Mouse (Mus musculus): ENCODE measurements at regions not wholly inside any gene's neighbourhood (a gene's known extent, or its start where the extent isn't known, plus 50 kb on each side); places are given as distances from the start of the nearest gene placed in this dataset.
"Not testable (repeated sequence)": the region's sequence is repeated elsewhere in the genome, so short reads cannot be mapped to it uniquely, and the experiment has no call there.

GRCm38 (mm10) chr5:67487965-67488409 lies 59.9 kb upstream of the Bend4 start:
- WGBS, result 69% methylated on average over 11 of the region's 11 CpGs
- ATAC-seq (ENCODE audit: insufficient number of reproducible peaks, low FRiP score), result no peak
- Histone ChIP-seq H3K4me1 (replicated peaks) (peaks cover 4% of the 10 kb centered on the region), H3K9ac (no peak overlapping the region), H3K36me3 (no peaks in the 10 kb centered on the region), H3K27ac (ENCODE audit: poor library complexity, severe bottlenecking) (no peak overlapping the region), H3K9me3 (replicated peaks) (no peaks in the 10 kb centered on the region), H3K27me3 (replicated peaks) (no peaks in the 10 kb centered on the region), H3K4me2 (no peak overlapping the region), H3K4me3 (no peak overlapping the region)

DNA sequence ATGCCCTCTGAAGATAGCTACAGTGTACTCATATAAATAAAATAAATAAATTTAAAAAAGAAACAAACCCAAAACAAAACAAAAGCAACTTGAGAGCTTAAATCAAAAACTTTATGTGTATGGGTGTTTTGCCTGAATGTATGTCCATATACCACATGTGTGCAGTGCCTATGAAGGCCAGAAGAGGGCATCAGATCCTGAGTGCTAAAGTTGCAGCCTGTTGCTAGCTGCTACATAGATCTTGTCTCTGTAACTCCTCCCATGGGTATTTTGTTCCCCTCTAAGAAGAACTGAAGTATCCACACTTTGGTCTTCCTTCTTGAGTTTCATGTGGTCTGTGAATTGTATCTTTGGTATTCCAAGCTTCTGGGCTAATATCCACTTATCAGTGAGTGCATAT lies 62.6 kb upstream of the Bend4 start:
- H3K4me3 ChIP-seq; ATAC-seq (ENCODE audit: insufficient number of reproducible peaks, low FRiP score); H3K27me3 ChIP-seq (replicated peaks); H3K4me1 ChIP-seq (replicated peaks); H3K9ac ChIP-seq; H3K9me3 ChIP-seq (replicated peaks); H3K27ac ChIP-seq (ENCODE audit: poor library complexity, severe bottlenecking); H3K4me2 ChIP-seq; H3K36me3 ChIP-seq: not testable (repeated sequence)

DNA sequence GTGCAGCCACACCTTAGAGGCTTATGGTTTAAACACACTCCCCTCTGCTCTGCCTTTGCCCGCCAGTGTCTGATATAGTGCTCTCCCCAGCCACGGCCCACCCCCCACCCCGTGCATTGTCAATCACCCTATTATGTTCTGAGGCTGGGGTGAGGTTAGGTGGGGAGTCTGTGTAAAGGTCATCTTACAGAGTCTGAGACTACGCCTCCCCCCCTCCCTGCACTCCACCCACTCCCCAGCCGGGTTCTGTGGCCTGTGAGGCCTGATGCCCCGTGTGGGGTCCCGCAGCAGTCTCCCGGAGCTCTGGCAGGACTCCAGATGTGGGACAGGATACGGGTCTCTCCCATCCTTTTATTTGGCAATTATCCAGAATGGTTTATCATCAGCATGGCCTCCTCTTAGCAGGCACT lies 64.8 kb upstream of the Bend4 start:
- Histone ChIP-seq H3K4me1 (replicated peaks) (no peaks in the 10 kb centered on the region; the same call in 1 of the 2 replicates), H3K9me3 (replicated peaks) (no peaks in the 10 kb centered on the region), H3K27me3 (replicated peaks) (no peaks in the 10 kb centered on the region), H3K4me3 (no peak overlapping the region), H3K36me3 (no peaks in the 10 kb centered on the region), H3K27ac (ENCODE audit: poor library complexity, severe bottlenecking) (no peak overlapping the region), H3K4me2 (no peak overlapping the region), H3K9ac (no peak overlapping the region)
- peak; percentile 29; the same call in 1 of the 2 replicates for ATAC-seq (ENCODE audit: insufficient number of reproducible peaks, low FRiP score)
- WGBS, result 36% methylated on average over 9 of the region's 9 CpGs

DNA sequence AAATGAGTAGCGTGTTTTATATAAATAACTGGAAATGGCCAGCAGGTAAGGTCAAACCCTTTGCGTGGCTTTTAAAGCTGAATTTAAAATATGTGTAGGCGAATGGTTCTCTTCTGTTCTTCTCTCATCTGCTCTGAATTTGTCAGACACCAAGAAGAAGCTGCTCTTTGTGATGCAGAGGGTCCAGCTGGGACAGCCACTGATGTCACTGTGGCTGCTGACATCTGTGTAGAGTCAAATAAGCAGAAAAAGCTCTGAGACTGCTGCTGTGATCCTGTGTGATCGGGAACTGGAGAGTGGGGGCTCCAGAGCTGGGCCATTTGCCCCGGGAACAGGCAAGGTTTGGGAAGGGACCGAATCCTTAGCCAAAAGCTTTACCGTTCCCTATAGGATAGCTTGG lies 68.6 kb upstream of the Bend4 start:
- H3K4me3 ChIP-seq, result no peak overlapping the region
- H3K4me1 ChIP-seq (replicated peaks), result no peaks in the 10 kb centered on the region; the same call in 1 of the 2 replicates
- H3K9me3 ChIP-seq (replicated peaks), result no peaks in the 10 kb centered on the region
- no peak overlapping the region for H3K9ac ChIP-seq
- 81% methylated on average over 7 of the region's 7 CpGs for WGBS
- no peak for ATAC-seq (ENCODE audit: insufficient number of reproducible peaks, low FRiP score)
- no peak overlapping the region for H3K27ac ChIP-seq (ENCODE audit: poor library complexity, severe bottlenecking)
- no peaks in the 10 kb centered on the region for H3K27me3 ChIP-seq (replicated peaks)
- H3K4me2 ChIP-seq, result no peak overlapping the region
- H3K36me3 ChIP-seq, result no peaks in the 10 kb centered on the region

DNA sequence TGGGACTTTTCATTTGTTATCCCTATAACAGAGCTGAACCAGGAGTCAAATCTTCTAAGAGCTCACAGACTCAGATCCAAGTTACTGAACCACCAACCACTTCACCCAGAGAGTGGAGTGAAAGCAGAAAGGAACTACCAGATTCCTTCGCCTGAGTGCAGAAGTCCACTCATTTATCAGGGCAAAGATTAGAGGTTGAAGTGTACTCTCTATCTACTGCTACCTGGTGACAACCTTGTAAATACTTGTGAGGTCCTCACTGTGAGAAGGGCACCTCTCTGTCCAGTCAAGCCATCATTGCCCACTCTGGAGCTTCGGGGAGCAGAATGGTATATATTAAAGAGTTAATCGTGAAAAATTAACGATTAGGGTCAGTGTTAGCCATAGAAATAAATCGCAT lies 87.4 kb upstream of the Shisa3 start:
- H3K4me2 ChIP-seq, result no peak overlapping the region
- no peaks in the 10 kb centered on the region; the same call in 1 of the 2 replicates for H3K9me3 ChIP-seq (replicated peaks)
- H3K4me3 ChIP-seq, result no peak overlapping the region
- no peaks in the 10 kb centered on the region for H3K27me3 ChIP-seq (replicated peaks)
- no peaks in the 10 kb centered on the region for H3K36me3 ChIP-seq
- no peak overlapping the region for H3K27ac ChIP-seq (ENCODE audit: poor library complexity, severe bottlenecking)
- WGBS, result 87% methylated on average over 5 of the region's 5 CpGs
- no peak overlapping the region for H3K9ac ChIP-seq
- no peak for ATAC-seq (ENCODE audit: insufficient number of reproducible peaks, low FRiP score)
- no peaks in the 10 kb centered on the region for H3K4me1 ChIP-seq (replicated peaks)

GRCm38 (mm10) chr5:67521423-67521912 lies 86.2 kb upstream of the Shisa3 start:
- no peak overlapping the region for H3K27ac ChIP-seq (ENCODE audit: poor library complexity, severe bottlenecking)
- 57% methylated on average over 3 of the region's 3 CpGs for WGBS
- H3K4me1 ChIP-seq (replicated peaks), result no peaks in the 10 kb centered on the region
- no peak overlapping the region for H3K4me2 ChIP-seq
- no peaks in the 10 kb centered on the region; the same call in 1 of the 2 replicates for H3K9me3 ChIP-seq (replicated peaks)
- ATAC-seq (ENCODE audit: insufficient number of reproducible peaks, low FRiP score), result no peak
- H3K9ac ChIP-seq, result no peak overlapping the region
- no peak overlapping the region for H3K4me3 ChIP-seq
- H3K36me3 ChIP-seq, result no peaks in the 10 kb centered on the region
- no peaks in the 10 kb centered on the region for H3K27me3 ChIP-seq (replicated peaks)

GRCm38 (mm10) chr5:67530149-67530548 lies 77.5 kb upstream of the Shisa3 start:
- Histone ChIP-seq H3K4me2 (no peak overlapping the region), H3K27ac (ENCODE audit: poor library complexity, severe bottlenecking) (no peak overlapping the region), H3K4me3 (no peak overlapping the region), H3K9me3 (replicated peaks) (no peaks in the 10 kb centered on the region), H3K9ac (no peak overlapping the region), H3K27me3 (replicated peaks) (no peaks in the 10 kb centered on the region), H3K36me3 (no peaks in the 10 kb centered on the region), H3K4me1 (replicated peaks) (no peaks in the 10 kb centered on the region)
- 61% methylated on average over 5 of the region's 5 CpGs for WGBS
- ATAC-seq (ENCODE audit: insufficient number of reproducible peaks, low FRiP score), result no peak

GRCm38 (mm10) chr5:67530957-67531356 lies 76.7 kb upstream of the Shisa3 start:
- Histone ChIP-seq H3K4me2 (no peak overlapping the region), H3K27ac (ENCODE audit: poor library complexity, severe bottlenecking) (no peak overlapping the region), H3K27me3 (replicated peaks) (no peaks in the 10 kb centered on the region), H3K9ac (no peak overlapping the region), H3K9me3 (replicated peaks) (no peaks in the 10 kb centered on the region), H3K4me3 (no peak overlapping the region), H3K36me3 (no peaks in the 10 kb centered on the region), H3K4me1 (replicated peaks) (no peaks in the 10 kb centered on the region)
- no peak for ATAC-seq (ENCODE audit: insufficient number of reproducible peaks, low FRiP score)
- WGBS, result 20% methylated on average over 8 of the region's 8 CpGs

DNA sequence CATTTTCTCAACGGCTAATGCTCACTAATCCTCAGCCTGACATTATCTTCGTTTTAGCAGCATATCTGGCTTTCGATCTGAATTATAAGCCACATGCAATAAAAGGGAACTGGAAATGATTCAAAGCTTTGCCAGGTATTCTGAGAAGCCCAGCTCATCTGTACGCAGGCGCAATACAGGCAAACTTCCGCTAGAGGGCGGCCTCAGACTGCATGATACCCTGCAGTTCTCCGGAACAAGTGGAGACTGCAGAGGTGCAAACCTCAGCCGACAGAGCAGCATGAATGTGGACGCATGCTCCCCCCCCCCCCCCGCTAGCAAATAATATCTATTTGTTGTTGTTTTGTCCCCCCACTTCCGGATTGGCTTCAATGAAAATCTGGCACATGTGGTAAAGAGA lies 75.3 kb upstream of the Shisa3 start:
- WGBS, result 2% methylated on average over 12 of the region's 12 CpGs
- ATAC-seq (ENCODE audit: insufficient number of reproducible peaks, low FRiP score), result peak; percentile 76
- Histone ChIP-seq H3K4me1 (replicated peaks) (no peaks in the 10 kb centered on the region), H3K36me3 (no peaks in the 10 kb centered on the region), H3K9me3 (replicated peaks) (no peaks in the 10 kb centered on the region), H3K4me2 (peak overlapping the region; percentile 63), H3K9ac (0 out of 2 replicates have a peak overlapping the region, but pooled peaks have one; percentile 15), H3K27me3 (replicated peaks) (no peaks in the 10 kb centered on the region), H3K4me3 (peak overlapping the region; percentile 36), H3K27ac (ENCODE audit: poor library complexity, severe bottlenecking) (no peak overlapping the region)

GRCm38 (mm10) chr5:67532756-67533255 lies 74.9 kb upstream of the Shisa3 start:
- Histone ChIP-seq H3K9me3 (replicated peaks) (no peaks in the 10 kb centered on the region), H3K9ac (0 out of 2 replicates have a peak overlapping the region, but pooled peaks have one; percentile 15), H3K4me2 (peak overlapping the region; percentile 63), H3K4me3 (peak overlapping the region; percentile 36), H3K27me3 (replicated peaks) (no peaks in the 10 kb centered on the region), H3K36me3 (no peaks in the 10 kb centered on the region), H3K4me1 (replicated peaks) (no peaks in the 10 kb centered on the region; the same call in 1 of the 2 replicates), H3K27ac (ENCODE audit: poor library complexity, severe bottlenecking) (no peak overlapping the region)
- 31% methylated on average over 15 of the region's 15 CpGs for WGBS
- no peak for ATAC-seq (ENCODE audit: insufficient number of reproducible peaks, low FRiP score)

DNA sequence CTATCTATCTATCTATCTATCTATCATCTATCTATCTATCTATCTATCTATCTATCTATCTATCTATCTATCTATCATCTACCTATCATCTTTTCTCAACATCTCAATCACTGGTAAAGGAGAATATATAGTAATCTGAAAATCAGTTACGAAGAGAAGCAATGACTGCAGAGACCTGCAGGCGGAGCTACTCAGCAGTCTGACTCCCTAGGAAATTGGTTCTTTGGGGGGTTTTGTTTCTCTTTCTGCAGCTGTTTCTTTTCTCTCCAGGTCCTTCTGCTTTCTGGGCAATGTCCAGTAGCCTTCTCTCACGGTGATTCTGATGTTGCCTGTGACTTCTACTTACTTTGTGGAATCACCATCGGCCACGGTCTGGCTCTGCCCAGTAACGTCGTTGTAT lies 73.6 kb upstream of the Shisa3 start:
- WGBS, result 85% methylated on average over 7 of the region's 7 CpGs
- ATAC-seq (ENCODE audit: insufficient number of reproducible peaks, low FRiP score), result no peak
- H3K9ac ChIP-seq, result no peak overlapping the region

GRCm38 (mm10) chr5:67537990-67538389 lies 69.7 kb upstream of the Shisa3 start:
- Histone ChIP-seq H3K36me3 (no peaks in the 10 kb centered on the region), H3K4me2 (no peak overlapping the region), H3K27ac (ENCODE audit: poor library complexity, severe bottlenecking) (no peak overlapping the region), H3K4me1 (replicated peaks) (no peaks in the 10 kb centered on the region; the same call in 1 of the 2 replicates), H3K27me3 (replicated peaks) (no peaks in the 10 kb centered on the region), H3K9ac (no peak overlapping the region), H3K4me3 (no peak overlapping the region), H3K9me3 (replicated peaks) (no peaks in the 10 kb centered on the region)
- WGBS, result 56% methylated on average over 5 of the region's 5 CpGs
- no peak for ATAC-seq (ENCODE audit: insufficient number of reproducible peaks, low FRiP score)

More for the DNA sequence above, 73.6 kb upstream of the Shisa3 start:
- no peak overlapping the region for H3K4me3 ChIP-seq
- H3K4me1 ChIP-seq (replicated peaks), result no peaks in the 10 kb centered on the region; the same call in 1 of the 2 replicates
- no peak overlapping the region for H3K4me2 ChIP-seq
- no peak overlapping the region for H3K27ac ChIP-seq (ENCODE audit: poor library complexity, severe bottlenecking)
- H3K9me3 ChIP-seq (replicated peaks), result no peaks in the 10 kb centered on the region
- H3K36me3 ChIP-seq, result no peaks in the 10 kb centered on the region
- no peaks in the 10 kb centered on the region for H3K27me3 ChIP-seq (replicated peaks)

Measured in heart, embryonic 12.5 days (tissue).